In genomic region chr17:15942378-15942777, GRCm38 (mm10) we compare ENCODE assay signal across 30 mouse cellular contexts.
DNase-seq lines count a peak whose midpoint lies in the region; ATAC-seq lines count a peak whose summit lies in the region.
"Had no signal": no experiment of that assay in that cellular context is flagged by ENCODE, and none has a peak within 500 bp of the region (broad histone marks: within the 10 kb centered on the region; RNA-seq: fewer than 3 reads in every experiment).

No protein-coding gene starts in this region.

- H3K36me3 ChIP-seq in hindbrain, embryonic 10.5 days, result no peaks in the 10 kb centered on the region
- H3K36me3 ChIP-seq in hindbrain, embryonic 14.5 days (replicated peaks; ENCODE audit: control insufficient read depth, insufficient read depth), result no peaks in the 10 kb centered on the region
- no peaks in the 10 kb centered on the region for H3K36me3 ChIP-seq in midbrain, embryonic 12.5 days
- no peaks in the 10 kb centered on the region for H3K36me3 ChIP-seq in midbrain, embryonic 15.5 days (replicated peaks)
- no peaks in the 10 kb centered on the region for H3K36me3 ChIP-seq in embryonic facial prominence, embryonic 10.5 days (replicated peaks)
- H3K36me3 ChIP-seq: embryonic facial prominence, embryonic 15.5 days; hindbrain, embryonic 15.5 days; intestine, embryonic 15.5 days; limb, embryonic 13.5 days; lung, embryonic 15.5 days; neural tube, embryonic 12.5 days; stomach, embryonic 15.5 days had no signal

- H3K4me2 ChIP-seq in hindbrain, embryonic 14.5 days (replicated peaks), result no peak overlapping the region
- H3K4me2 ChIP-seq in midbrain, embryonic 12.5 days (replicated peaks), result no peak overlapping the region
- no peak overlapping the region for H3K4me2 ChIP-seq in midbrain, embryonic 15.5 days
- H3K4me2 ChIP-seq: embryonic facial prominence, embryonic 15.5 days; hindbrain, embryonic 15.5 days; intestine, embryonic 15.5 days; limb, embryonic 13.5 days; liver, embryonic 11.5 days; lung, embryonic 15.5 days; neural tube, embryonic 12.5 days; stomach, embryonic 15.5 days had no signal

- H3K27me3 ChIP-seq in hindbrain, embryonic 10.5 days (ENCODE audit: insufficient read depth, poor library complexity, severe bottlenecking), result no peaks in the 10 kb centered on the region
- H3K27me3 ChIP-seq in hindbrain, embryonic 14.5 days (ENCODE audit: control insufficient read depth, insufficient read depth, low read length), result no peaks in the 10 kb centered on the region
- H3K27me3 ChIP-seq in midbrain, embryonic 12.5 days, result no peaks in the 10 kb centered on the region
- no peaks in the 10 kb centered on the region for H3K27me3 ChIP-seq in midbrain, embryonic 15.5 days (replicated peaks)
- no peaks in the 10 kb centered on the region for H3K27me3 ChIP-seq in embryonic facial prominence, embryonic 10.5 days (replicated peaks; ENCODE audit: low read depth, poor library complexity, severe bottlenecking)
- H3K27me3 ChIP-seq: embryonic facial prominence, embryonic 15.5 days; hindbrain, embryonic 15.5 days; intestine, embryonic 15.5 days; limb, embryonic 13.5 days; lung, embryonic 15.5 days; megakaryocyte, embryonic 14.5 days; neural tube, embryonic 12.5 days; stomach, embryonic 15.5 days had no signal

- peaks cover 5% of the 10 kb centered on the region; the same call in 1 of the 2 replicates for H3K4me1 ChIP-seq in hindbrain, embryonic 10.5 days (replicated peaks)
- H3K4me1 ChIP-seq in hindbrain, embryonic 14.5 days (replicated peaks; ENCODE audit: control insufficient read depth, insufficient read depth, low read length), result no peaks in the 10 kb centered on the region
- H3K4me1 ChIP-seq in midbrain, embryonic 12.5 days, result 0 out of 2 replicates have a peak, but pooled peaks cover 3% of the 10 kb centered on the region
- H3K4me1 ChIP-seq in midbrain, embryonic 15.5 days, result no peaks in the 10 kb centered on the region
- peaks cover 4% of the 10 kb centered on the region; the same call in 1 of the 2 replicates for H3K4me1 ChIP-seq in embryonic facial prominence, embryonic 10.5 days
- H3K4me1 ChIP-seq: embryonic facial prominence, embryonic 15.5 days; hindbrain, embryonic 15.5 days; intestine, embryonic 15.5 days; limb, embryonic 13.5 days; lung, embryonic 15.5 days; megakaryocyte, embryonic 14.5 days; neural tube, embryonic 12.5 days; stomach, embryonic 15.5 days had no signal

- no peak overlapping the region for H3K9ac ChIP-seq in hindbrain, embryonic 14.5 days
- no peak overlapping the region for H3K9ac ChIP-seq in midbrain, embryonic 12.5 days (replicated peaks)
- no peak overlapping the region for H3K9ac ChIP-seq in midbrain, embryonic 15.5 days
- H3K9ac ChIP-seq: embryonic facial prominence, embryonic 15.5 days; hindbrain, embryonic 15.5 days; intestine, embryonic 15.5 days; limb, embryonic 13.5 days; lung, embryonic 15.5 days; neural tube, embryonic 12.5 days; stomach, embryonic 15.5 days had no signal

- 23% methylated on average over 4 of the region's 4 CpGs for WGBS in hindbrain, embryonic 10.5 days
- 15% methylated on average over 4 of the region's 4 CpGs for WGBS in hindbrain, embryonic 14.5 days
- 14% methylated on average over 4 of the region's 4 CpGs for WGBS in midbrain, embryonic 12.5 days
- 14% methylated on average over 4 of the region's 4 CpGs for WGBS in midbrain, embryonic 15.5 days
- 31% methylated on average over 4 of the region's 4 CpGs for WGBS in embryonic facial prominence, embryonic 10.5 days

- peak; percentile 9 for DNase-seq in hindbrain, embryonic 10.5 days (ENCODE audit: low spot score)
- no peak for DNase-seq in hindbrain, embryonic 14.5 days (ENCODE audit: low spot score)
- peak; percentile 26 for DNase-seq in embryo, embryonic 10.5 days (ENCODE audit: low spot score)
- DNase-seq in embryonic facial prominence, embryonic 10.5 days (ENCODE audit: low spot score), result peak; percentile 12
- DNase-seq in urinary bladder, postnatal 4 days (ENCODE audit: low spot score in 2 of 2), result no peak
- DNase-seq in left cerebral cortex, postnatal 10 days (ENCODE audit: extremely low spot score in 1 of 2, low spot score in 2 of 2), result no peak
- DNase-seq: adrenal gland, postnatal 25 days; B cell, adult 2 months; cerebellum, adult 18-20 months; cerebellum, postnatal 10 days; gastrocnemius, postnatal 10 days; heart, postnatal 14 days; kidney, adult 2 months; kidney, postnatal 36 days; lung, postnatal 36 days; retina, postnatal 1 day; right cerebral cortex, postnatal 25 days had no signal

- no peaks in the 10 kb centered on the region for H3K9me3 ChIP-seq in hindbrain, embryonic 10.5 days
- H3K9me3 ChIP-seq in hindbrain, embryonic 14.5 days (ENCODE audit: control insufficient read depth, low read length), result no peaks in the 10 kb centered on the region
- no peaks in the 10 kb centered on the region for H3K9me3 ChIP-seq in midbrain, embryonic 12.5 days
- no peaks in the 10 kb centered on the region for H3K9me3 ChIP-seq in midbrain, embryonic 15.5 days
- no peaks in the 10 kb centered on the region for H3K9me3 ChIP-seq in embryonic facial prominence, embryonic 10.5 days
- H3K9me3 ChIP-seq: embryonic facial prominence, embryonic 15.5 days; hindbrain, embryonic 15.5 days; intestine, embryonic 15.5 days; limb, embryonic 13.5 days; lung, embryonic 15.5 days; megakaryocyte, embryonic 14.5 days; neural tube, embryonic 12.5 days; stomach, embryonic 15.5 days had no signal

- no peak for ATAC-seq in hindbrain, embryonic 14.5 days (ENCODE audit: low FRiP score)
- peak; percentile 47 for ATAC-seq in midbrain, embryonic 12.5 days (ENCODE audit: low FRiP score, low read depth)
- no peak for ATAC-seq in midbrain, embryonic 15.5 days (replicated peaks)
- ATAC-seq: intestine, embryonic 15.5 days had no signal

- intact Hi-C loops in left cerebral cortex, postnatal 10 days (cut with DNase I), result no loop called here

- peak overlapping the region; percentile 62 for H3K27ac ChIP-seq in hindbrain, embryonic 10.5 days
- no peak overlapping the region for H3K27ac ChIP-seq in hindbrain, embryonic 14.5 days
- H3K27ac ChIP-seq in midbrain, embryonic 12.5 days (replicated peaks), result peak overlapping the region; percentile 58
- H3K27ac ChIP-seq in midbrain, embryonic 15.5 days, result no peak overlapping the region
- peak overlapping the region; percentile 30; the same call in 1 of the 2 replicates for H3K27ac ChIP-seq in embryonic facial prominence, embryonic 10.5 days (replicated peaks)
- H3K27ac ChIP-seq: embryonic facial prominence, embryonic 15.5 days; hindbrain, embryonic 15.5 days; intestine, embryonic 15.5 days; layer of hippocampus, adult 2 months; left cerebral cortex, adult 2 months; limb, embryonic 13.5 days; lung, embryonic 15.5 days; neural tube, embryonic 12.5 days; stomach, embryonic 15.5 days had no signal

- no peak overlapping the region for H3K4me3 ChIP-seq in hindbrain, embryonic 10.5 days
- no peak overlapping the region for H3K4me3 ChIP-seq in hindbrain, embryonic 14.5 days (replicated peaks; ENCODE audit: low read length)
- no peak overlapping the region for H3K4me3 ChIP-seq in midbrain, embryonic 12.5 days
- no peak overlapping the region for H3K4me3 ChIP-seq in midbrain, embryonic 15.5 days
- no peak overlapping the region for H3K4me3 ChIP-seq in embryonic facial prominence, embryonic 10.5 days
- H3K4me3 ChIP-seq: embryonic facial prominence, embryonic 15.5 days; hindbrain, embryonic 15.5 days; intestine, embryonic 15.5 days; layer of hippocampus, adult 2 months; left cerebral cortex, adult 2 months; limb, embryonic 13.5 days; lung, embryonic 15.5 days; megakaryocyte, embryonic 14.5 days; neural tube, embryonic 12.5 days; stomach, embryonic 15.5 days had no signal

Comparison
In these comparisons a context has a peak if more than half of its experiments do, and no peak if none do; other contexts are left out.
1. DNase-seq: peak in hindbrain, embryonic 10.5 days (single experiment), embryo, embryonic 10.5 days (single experiment) and embryonic facial prominence, embryonic 10.5 days (single experiment); none in hindbrain, embryonic 14.5 days (single experiment), urinary bladder, postnatal 4 days (0 of 2) and left cerebral cortex, postnatal 10 days (0 of 2).
2. H3K27ac ChIP-seq: peak in hindbrain, embryonic 10.5 days (single experiment), midbrain, embryonic 12.5 days (single experiment) and embryonic facial prominence, embryonic 10.5 days (single experiment); none in hindbrain, embryonic 14.5 days (single experiment) and midbrain, embryonic 15.5 days (single experiment).